Mouse (Mus musculus): ENCODE results near the gene D17H6S53E. TPM values are rescaled to one million over a fixed set of nuclear protein-coding genes. Genes with fewer than 3 reads are reported as not detected.
A peak's percentile ranks its signal among the peaks of the same experiment; 100 is the strongest.

D17H6S53E gene
- polyA plus RNA-seq, 1 experiment from 2014 or later: 5.3 TPM

DNA sequence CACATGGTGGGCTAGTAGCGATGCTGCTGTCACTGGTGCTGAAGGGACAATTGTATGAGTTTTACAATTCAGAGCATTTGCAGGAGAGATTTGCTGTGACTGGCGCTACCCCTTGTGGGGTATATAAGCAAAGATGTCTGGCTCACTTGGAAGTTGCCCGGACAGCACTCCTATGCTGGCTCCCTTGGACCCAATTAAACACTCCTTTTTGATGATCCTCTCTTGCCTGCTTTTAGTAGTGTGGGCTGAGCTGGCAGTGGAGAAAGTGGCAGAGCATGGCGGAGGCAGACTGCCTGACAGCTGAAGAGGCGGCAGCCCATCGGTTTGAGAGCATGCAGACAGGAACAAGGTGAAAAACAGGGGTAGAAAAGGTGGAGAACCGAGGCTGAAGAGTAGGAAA lies 41.6 kb downstream of the D17H6S53E start:
- H3K4me3 ChIP-seq (replicated peaks): no peak overlapping the region
- 85% methylated on average over 7 of the region's 7 CpGs for WGBS
- 0 out of 2 replicates have a peak, but pooled peaks cover 3% of the 10 kb centered on the region for H3K27me3 ChIP-seq
- no peak overlapping the region for H3K27ac ChIP-seq
- peaks cover 18% of the 10 kb centered on the region for H3K4me1 ChIP-seq
- no peak for ATAC-seq (ENCODE audit: low FRiP score)
- H3K9ac ChIP-seq: no peak overlapping the region
- no peaks in the 10 kb centered on the region for H3K9me3 ChIP-seq
- 0 out of 2 replicates have a peak, but pooled peaks cover under 1% of the 10 kb centered on the region for H3K36me3 ChIP-seq (replicated peaks)
- H3K4me2 ChIP-seq: no peak overlapping the region

DNA sequence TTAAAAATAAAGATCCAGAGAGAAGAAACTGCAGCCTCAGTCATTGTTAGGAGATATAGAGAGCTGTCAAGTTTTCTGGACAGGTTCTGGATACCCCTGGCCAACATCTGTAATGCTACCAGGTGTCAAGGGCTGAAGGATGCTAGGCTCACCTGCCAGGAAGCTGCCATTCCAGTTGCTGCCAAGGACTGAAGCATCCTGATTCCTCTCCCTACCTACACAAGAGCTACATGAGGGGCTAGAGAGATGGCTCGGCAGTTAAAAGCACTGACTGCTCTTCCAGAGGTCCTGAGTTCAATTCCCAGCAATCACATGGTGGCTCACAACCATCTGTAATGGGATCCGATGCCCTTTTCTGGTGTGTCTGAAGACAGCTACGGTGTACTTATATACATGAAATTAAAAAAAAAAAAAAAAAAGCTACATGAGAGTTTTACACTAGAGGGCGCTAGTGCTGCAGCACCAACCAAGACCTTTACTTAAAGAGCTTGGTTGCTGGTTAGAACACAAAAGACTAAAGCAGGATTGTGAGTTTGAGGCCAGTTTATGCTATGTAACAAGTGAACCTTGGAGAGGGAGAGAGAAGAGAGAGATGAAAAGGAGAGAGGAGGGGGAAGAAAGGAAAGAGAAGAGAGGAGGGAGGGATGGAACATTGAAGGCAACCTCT lies 42.5 kb downstream of the D17H6S53E start:
- Histone ChIP-seq H3K4me3 (replicated peaks) (no peak overlapping the region), H3K9me3 (no peaks in the 10 kb centered on the region), H3K9ac (no peak overlapping the region), H3K27me3 (0 out of 2 replicates have a peak, but pooled peaks cover 3% of the 10 kb centered on the region), H3K36me3 (replicated peaks) (no peaks in the 10 kb centered on the region), H3K4me2 (no peak overlapping the region), H3K4me1 (peaks cover 10% of the 10 kb centered on the region), H3K27ac (peak overlapping the region; percentile 69; the same call in 1 of the 2 replicates)
- no peak for ATAC-seq (ENCODE audit: low FRiP score)
- 26% methylated on average over 4 of the region's 4 CpGs for WGBS

GRCm38 (mm10) chr17:35172445-35173234 lies 46.5 kb downstream of the D17H6S53E start:
- ATAC-seq (ENCODE audit: low FRiP score): no peak

DNA sequence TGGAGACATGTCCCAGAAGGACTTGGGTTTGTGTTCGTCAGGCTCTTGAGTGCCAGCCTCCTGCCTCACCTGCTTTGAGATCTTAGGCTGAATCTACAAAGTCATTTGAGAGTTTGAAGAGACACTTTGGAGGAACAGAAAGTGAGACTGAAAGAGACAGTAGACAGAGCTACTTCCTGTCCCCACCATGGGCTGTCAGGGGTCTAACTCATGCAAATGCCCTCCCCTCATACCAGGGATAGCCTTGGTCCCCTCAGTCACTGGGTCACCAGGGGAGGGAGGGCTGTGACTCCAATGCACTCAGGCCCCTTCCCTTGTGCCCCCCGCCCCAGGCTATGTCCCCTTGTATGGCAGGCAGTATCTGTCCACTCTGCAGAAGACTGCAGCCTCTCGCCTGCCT lies 47.2 kb downstream of the D17H6S53E start:
- Histone ChIP-seq H3K27ac (no peak overlapping the region), H3K4me3 (replicated peaks) (no peak overlapping the region), H3K36me3 (replicated peaks) (no peaks in the 10 kb centered on the region), H3K9ac (no peak overlapping the region), H3K4me2 (no peak overlapping the region), H3K9me3 (no peaks in the 10 kb centered on the region), H3K4me1 (no peaks in the 10 kb centered on the region), H3K27me3 (0 out of 2 replicates have a peak, but pooled peaks cover 3% of the 10 kb centered on the region)
- WGBS: 64% methylated on average over 3 of the region's 3 CpGs
- no peak for ATAC-seq (ENCODE audit: low FRiP score)

More at GRCm38 (mm10) chr17:35172445-35173234, 46.5 kb downstream of the D17H6S53E start:
- Histone ChIP-seq H3K4me1 (no peaks in the 10 kb centered on the region), H3K36me3 (replicated peaks) (no peaks in the 10 kb centered on the region), H3K9ac (no peak overlapping the region), H3K27me3 (0 out of 2 replicates have a peak, but pooled peaks cover 3% of the 10 kb centered on the region), H3K9me3 (no peaks in the 10 kb centered on the region), H3K4me3 (replicated peaks) (no peak overlapping the region), H3K4me2 (no peak overlapping the region), H3K27ac (no peak overlapping the region)
- 77% methylated on average over 11 of the region's 11 CpGs for WGBS

DNA sequence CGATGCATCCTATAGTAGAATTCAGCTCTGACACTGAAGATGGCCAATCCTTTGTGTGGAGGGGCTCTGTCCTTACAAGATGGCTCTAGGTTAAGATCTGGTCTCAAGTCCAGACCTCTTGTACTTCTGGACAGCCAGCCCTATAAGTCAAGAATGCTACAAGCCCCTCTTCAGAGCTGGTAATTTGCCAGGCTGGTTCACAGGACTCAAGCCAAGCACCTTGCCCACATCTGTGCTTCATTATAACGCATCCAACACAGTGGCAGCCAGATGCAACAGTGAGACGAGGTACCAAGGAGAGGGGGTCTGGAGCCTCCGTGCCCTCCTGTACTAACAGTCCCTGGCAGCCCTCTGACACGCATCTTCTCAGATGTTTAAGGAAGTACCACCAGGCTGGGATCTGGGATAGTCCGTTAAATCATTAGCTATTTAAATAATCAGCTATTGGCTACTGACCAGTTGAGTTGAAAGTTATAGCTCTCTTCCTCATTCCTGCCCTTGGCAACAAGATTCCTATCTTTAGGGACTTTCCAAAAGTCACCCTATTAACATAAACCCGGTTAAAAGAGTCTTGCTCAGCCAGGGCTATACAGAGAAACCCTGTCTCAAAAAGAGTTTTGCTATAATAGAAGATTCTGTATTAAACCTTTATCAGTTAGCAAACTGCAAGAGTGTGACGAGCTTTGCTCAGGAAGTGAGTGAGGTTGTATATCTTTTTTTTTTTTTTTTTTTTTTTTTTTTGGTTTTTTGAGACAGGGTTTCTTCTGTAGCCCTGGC lies 48.2 kb downstream of the D17H6S53E start:
- Histone ChIP-seq H3K36me3 (replicated peaks) (no peaks in the 10 kb centered on the region), H3K27me3 (0 out of 2 replicates have a peak, but pooled peaks cover 3% of the 10 kb centered on the region), H3K4me2 (no peak overlapping the region), H3K9me3 (no peaks in the 10 kb centered on the region), H3K4me1 (no peaks in the 10 kb centered on the region), H3K9ac (no peak overlapping the region), H3K4me3 (replicated peaks) (no peak overlapping the region), H3K27ac (no peak overlapping the region)
- 76% methylated on average over 8 of the region's 8 CpGs for WGBS
- ATAC-seq (ENCODE audit: low FRiP score): no peak

DNA sequence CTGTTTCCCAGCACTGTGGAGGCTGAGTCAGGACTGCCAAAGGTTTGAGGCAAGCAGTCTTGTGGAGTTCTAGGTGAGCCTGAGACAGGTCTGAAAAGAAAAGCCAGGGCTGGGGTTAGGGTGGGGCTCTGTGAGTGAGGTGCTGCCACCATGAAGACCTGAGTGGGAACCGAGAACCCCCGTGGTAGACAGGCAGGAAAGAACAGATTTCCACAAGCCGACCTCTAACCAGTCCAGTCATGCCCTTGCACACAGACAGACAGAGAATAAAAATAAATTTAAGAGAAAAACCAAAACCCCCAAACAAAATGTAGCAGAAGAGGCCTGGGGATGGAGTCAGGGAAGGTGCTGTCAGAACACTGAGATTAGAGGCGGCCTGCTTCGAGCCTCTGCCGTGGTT lies 49.2 kb downstream of the D17H6S53E start:
- Histone ChIP-seq H3K4me1 (no peaks in the 10 kb centered on the region), H3K9me3 (no peaks in the 10 kb centered on the region), H3K27me3 (0 out of 2 replicates have a peak, but pooled peaks cover 3% of the 10 kb centered on the region), H3K4me2 (no peak overlapping the region), H3K4me3 (replicated peaks) (no peak overlapping the region), H3K27ac (no peak overlapping the region), H3K9ac (no peak overlapping the region), H3K36me3 (replicated peaks) (no peaks in the 10 kb centered on the region)
- WGBS: 75% methylated on average over 6 of the region's 6 CpGs
- ATAC-seq (ENCODE audit: low FRiP score): no peak

DNA sequence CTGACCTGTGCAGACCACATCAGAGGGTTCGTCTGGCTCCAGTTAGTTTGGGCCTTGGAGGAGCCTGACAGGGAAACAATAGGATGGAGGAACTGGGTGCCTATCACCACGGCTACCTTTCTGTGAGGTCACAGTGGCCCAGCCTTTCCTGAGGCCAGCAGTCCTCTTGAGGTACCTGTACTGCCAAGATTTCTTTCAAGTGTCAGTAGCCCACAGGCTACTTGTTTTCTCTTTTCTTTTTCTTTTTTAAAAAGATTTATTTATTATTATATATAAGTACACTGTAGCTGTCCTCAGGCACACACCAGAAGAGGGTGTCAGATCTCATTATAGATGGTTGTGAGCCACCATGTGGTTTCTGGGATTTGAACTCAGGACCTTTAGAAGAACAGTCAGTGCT lies 49.8 kb downstream of the D17H6S53E start, which contains the start of gene Aif1:
TSS of gene Aif1 (minus strand) at position 101 of the 400 bp plus-strand sequence.
- H3K9me3 ChIP-seq: no peaks in the 10 kb centered on the region
- no peak within 1 kb of the TSS for H3K4me2 ChIP-seq
- H3K27me3 ChIP-seq: 0 out of 2 replicates have a peak, but pooled peaks cover 3% of the 10 kb centered on the region
- H3K4me1 ChIP-seq: no peaks in the 10 kb centered on the region
- no peaks in the 10 kb centered on the region for H3K36me3 ChIP-seq (replicated peaks)
- no peak within 1 kb of the TSS for H3K4me3 ChIP-seq (replicated peaks)
- WGBS: 44% methylated on average over 2 of the region's 2 CpGs
- ATAC-seq (ENCODE audit: low FRiP score): no peak
- H3K27ac ChIP-seq: no peak within 1 kb of the TSS
- H3K9ac ChIP-seq: no peak within 1 kb of the TSS

Other genes with a start within 250 kb of the D17H6S53E start
- gene Zbtb12, start 246.9 kb upstream of the D17H6S53E start, polyA plus RNA-seq (2016; fragmentation: Nextera tagmentation; extraction: Ambion mirVana): 9.2 and 10.4 TPM in 2 replicates
- gene Gm20547, start 244.3 kb upstream of the D17H6S53E start, polyA plus RNA-seq (2016; fragmentation: Nextera tagmentation; extraction: Ambion mirVana): not detected in 2 replicates
- 1.3 and 1.6 TPM in 2 replicates for gene C2, start 228.1 kb upstream of the D17H6S53E start, polyA plus RNA-seq (2016; fragmentation: Nextera tagmentation; extraction: Ambion mirVana)
- gene Ehmt2, start 227.9 kb upstream of the D17H6S53E start, polyA plus RNA-seq (2016; fragmentation: Nextera tagmentation; extraction: Ambion mirVana): 111 and 114 TPM in 2 replicates
- not detected in 2 replicates for gene Slc44a4, start 211.9 kb upstream of the D17H6S53E start, polyA plus RNA-seq (2016; fragmentation: Nextera tagmentation; extraction: Ambion mirVana)
- gene Neu1, start 195.1 kb upstream of the D17H6S53E start, polyA plus RNA-seq (2016; fragmentation: Nextera tagmentation; extraction: Ambion mirVana): 16.2 and 16.9 TPM in 2 replicates
- 0.11 and 0.21 TPM in 2 replicates for gene Hspa1b, start 167.1 kb upstream of the D17H6S53E start, polyA plus RNA-seq (2016; fragmentation: Nextera tagmentation; extraction: Ambion mirVana)
- gene Gm20481, start 156.5 kb upstream of the D17H6S53E start, polyA plus RNA-seq (2016; fragmentation: Nextera tagmentation; extraction: Ambion mirVana): not detected in 2 replicates
- 2.0 and 2.3 TPM in 2 replicates for gene Hspa1a, start 154.2 kb upstream of the D17H6S53E start, polyA plus RNA-seq (2016; fragmentation: Nextera tagmentation; extraction: Ambion mirVana)
- gene Hspa1l, start 153.7 kb upstream of the D17H6S53E start, polyA plus RNA-seq (2016; fragmentation: Nextera tagmentation; extraction: Ambion mirVana): 1.2 and 1.3 TPM in 2 replicates
- 226 and 238 TPM in 2 replicates for gene Lsm2, start 144.5 kb upstream of the D17H6S53E start, polyA plus RNA-seq (2016; fragmentation: Nextera tagmentation; extraction: Ambion mirVana)
- gene Vars, start 125.4 kb upstream of the D17H6S53E start, polyA plus RNA-seq (2016; fragmentation: Nextera tagmentation; extraction: Ambion mirVana): 158 and 159 TPM in 2 replicates
- gene Vwa7, start 109.8 kb upstream of the D17H6S53E start, polyA plus RNA-seq (2016; fragmentation: Nextera tagmentation; extraction: Ambion mirVana): 0.17 and 0.27 TPM in 2 replicates
- 7.4 and 7.7 TPM in 2 replicates for gene Sapcd1, start 98.4 kb upstream of the D17H6S53E start, polyA plus RNA-seq (2016; fragmentation: Nextera tagmentation; extraction: Ambion mirVana)
- gene Msh5, start 79.6 kb upstream of the D17H6S53E start, polyA plus RNA-seq (2016; fragmentation: Nextera tagmentation; extraction: Ambion mirVana): 5.3 and 5.6 TPM in 2 replicates
- gene Clic1, start 76.4 kb upstream of the D17H6S53E start, polyA plus RNA-seq (2016; fragmentation: Nextera tagmentation; extraction: Ambion mirVana): 152 and 155 TPM in 2 replicates
- 513 and 534 TPM in 2 replicates for gene Ddah2, start 67.3 kb upstream of the D17H6S53E start, polyA plus RNA-seq (2016; fragmentation: Nextera tagmentation; extraction: Ambion mirVana)
- not detected in 2 replicates for gene Ly6g6c, start 61.0 kb upstream of the D17H6S53E start, polyA plus RNA-seq (2016; fragmentation: Nextera tagmentation; extraction: Ambion mirVana)
- gene Mpig6b, start 60.2 kb upstream of the D17H6S53E start, polyA plus RNA-seq (2016; fragmentation: Nextera tagmentation; extraction: Ambion mirVana): 0.40 and 0.54 TPM in 2 replicates
- gene Ly6g6e, start 49.5 kb upstream of the D17H6S53E start, polyA plus RNA-seq (2016; fragmentation: Nextera tagmentation; extraction: Ambion mirVana): 0.28 and 0.50 TPM in 2 replicates
- gene Ly6g6d, start 48.3 kb upstream of the D17H6S53E start, polyA plus RNA-seq (2016; fragmentation: Nextera tagmentation; extraction: Ambion mirVana): 0.29 and 1.6 TPM in 2 replicates
- 0.17 and 0.18 TPM in 2 replicates for gene Ly6g6f, start 40.8 kb upstream of the D17H6S53E start, polyA plus RNA-seq (2016; fragmentation: Nextera tagmentation; extraction: Ambion mirVana)
- 59.2 and 70.7 TPM in 2 replicates for gene Abhd16a, start 37.1 kb upstream of the D17H6S53E start, polyA plus RNA-seq (2016; fragmentation: Nextera tagmentation; extraction: Ambion mirVana)
- gene Ly6g5c, start 18.1 kb upstream of the D17H6S53E start, polyA plus RNA-seq (2016; fragmentation: Nextera tagmentation; extraction: Ambion mirVana): not detected in 2 replicates
- 0.96 and 1.5 TPM in 2 replicates for gene Ly6g5b, start 10.9 kb upstream of the D17H6S53E start, polyA plus RNA-seq (2016; fragmentation: Nextera tagmentation; extraction: Ambion mirVana)
- gene Gpank1, start 4.9 kb upstream of the D17H6S53E start, polyA plus RNA-seq (2016; fragmentation: Nextera tagmentation; extraction: Ambion mirVana): 27.4 and 28.1 TPM in 2 replicates
- 283 and 284 TPM in 2 replicates for gene Csnk2b, start 4.3 kb upstream of the D17H6S53E start, polyA plus RNA-seq (2016; fragmentation: Nextera tagmentation; extraction: Ambion mirVana)
- 0.46 and 0.63 TPM in 2 replicates for gene Apom, start 5.7 kb downstream of the D17H6S53E start, polyA plus RNA-seq (2016; fragmentation: Nextera tagmentation; extraction: Ambion mirVana)
- 88.9 and 97.8 TPM in 2 replicates for gene Bag6, start 8.8 kb downstream of the D17H6S53E start, polyA plus RNA-seq (2016; fragmentation: Nextera tagmentation; extraction: Ambion mirVana)
- gene Prrc2a, start 38.5 kb downstream of the D17H6S53E start, polyA plus RNA-seq (2016; fragmentation: Nextera tagmentation; extraction: Ambion mirVana): 221 and 231 TPM in 2 replicates
- 4.3 and 4.9 TPM in 2 replicates for gene Aif1, start 49.7 kb downstream of the D17H6S53E start, polyA plus RNA-seq (2016; fragmentation: Nextera tagmentation; extraction: Ambion mirVana)
- 4.0 and 4.8 TPM in 2 replicates for gene Lst1, start 62.1 kb downstream of the D17H6S53E start, polyA plus RNA-seq (2016; fragmentation: Nextera tagmentation; extraction: Ambion mirVana)
- not detected in 2 replicates for gene Ltb, start 68.1 kb downstream of the D17H6S53E start, polyA plus RNA-seq (2016; fragmentation: Nextera tagmentation; extraction: Ambion mirVana)
- not detected in 2 replicates for gene Tnf, start 75.6 kb downstream of the D17H6S53E start, polyA plus RNA-seq (2016; fragmentation: Nextera tagmentation; extraction: Ambion mirVana)
- not detected in 2 replicates for gene Lta, start 79.0 kb downstream of the D17H6S53E start, polyA plus RNA-seq (2016; fragmentation: Nextera tagmentation; extraction: Ambion mirVana)
- 0.41 TPM in 2 replicates for gene Gm16181, start 94.5 kb downstream of the D17H6S53E start, polyA plus RNA-seq (2016; fragmentation: Nextera tagmentation; extraction: Ambion mirVana)
- gene Atp6v1g2, start 107.3 kb downstream of the D17H6S53E start, polyA plus RNA-seq (2016; fragmentation: Nextera tagmentation; extraction: Ambion mirVana): 16.2 and 17.3 TPM in 2 replicates
- 11.0 and 12.9 TPM in 2 replicates for gene Nfkbil1, start 109.4 kb downstream of the D17H6S53E start, polyA plus RNA-seq (2016; fragmentation: Nextera tagmentation; extraction: Ambion mirVana)
- 614 and 623 TPM in 2 replicates for gene Ddx39b, start 115.4 kb downstream of the D17H6S53E start, polyA plus RNA-seq (2016; fragmentation: Nextera tagmentation; extraction: Ambion mirVana)
- gene H2-D1, start 136.4 kb downstream of the D17H6S53E start, polyA plus RNA-seq (2016; fragmentation: Nextera tagmentation; extraction: Ambion mirVana): 37.2 and 39.2 TPM in 2 replicates
- not detected in 2 replicates for gene H2-Q1, start 194.0 kb downstream of the D17H6S53E start, polyA plus RNA-seq (2016; fragmentation: Nextera tagmentation; extraction: Ambion mirVana)
- not detected in 2 replicates for gene H2-Q2, start 215.9 kb downstream of the D17H6S53E start, polyA plus RNA-seq (2016; fragmentation: Nextera tagmentation; extraction: Ambion mirVana)